Mouse (Mus musculus) lung, postnatal 0 days (tissue): ENCODE data around the gene Mblac2. TPM values are rescaled to one million over a fixed set of nuclear protein-coding genes. Genes with fewer than 3 reads are reported as not detected.

Source experiments
- ATAC-seq: fragments of 200-750 bp; cut with Nextera tagmentation; 2 replicates; pipeline ENCODE4 v1.8.0; 2017; ENCODE audit warnings: moderate library complexity
- DNase-seq: peaks from one replicate; pipeline ENCODE4 v3.0.0-alpha.2; 2016; ENCODE audit warnings: low spot score
- H3K27ac ChIP-seq: fragments of 300-500 bp; sonication (generic); 2 replicates; pipeline ENCODE4 v1.5.1; 2014; ENCODE audit warnings: antibody characterized with exemption, mild to moderate bottlenecking, low read length, mixed read lengths
- H3K27me3 ChIP-seq: fragments of 300-500 bp; sonication (generic); replicated peaks from 2 replicates; pipeline ENCODE4 v1.6.1; 2014; ENCODE audit warnings: low read length, mixed read lengths; ENCODE audit not compliant: insufficient read depth
- H3K36me3 ChIP-seq: fragments of 300-500 bp; sonication (generic); 2 replicates; pipeline ENCODE4 v1.6.1; 2014; ENCODE audit warnings: low read length, mixed read lengths; ENCODE audit not compliant: insufficient read depth
- H3K4me1 ChIP-seq: fragments of 300-500 bp; sonication (generic); 2 replicates; pipeline ENCODE4 v1.6.1; 2014; ENCODE audit warnings: antibody characterized with exemption, low read depth, low read length, mixed read lengths; ENCODE audit not compliant: insufficient read depth
- H3K4me2 ChIP-seq: fragments of 300-500 bp; sonication (generic); replicated peaks from 2 replicates; pipeline ENCODE4 v1.6.1; 2014; ENCODE audit warnings: low read depth, mild to moderate bottlenecking, low read length, moderate library complexity, mixed read lengths
- H3K4me3 ChIP-seq: fragments of 300-500 bp; sonication (generic); 2 replicates; pipeline ENCODE4 v1.5.1; 2014; ENCODE audit warnings: low read depth, low read length
- H3K9ac ChIP-seq: fragments of 300-500 bp; sonication (generic); replicated peaks from 2 replicates; pipeline ENCODE4 v1.6.1; 2014; ENCODE audit warnings: low read depth, mild to moderate bottlenecking
- H3K9me3 ChIP-seq: fragments of 300-500 bp; sonication (generic); 2 replicates; pipeline ENCODE4 v1.6.1; 2016; ENCODE audit warnings: low read length, mixed read lengths
- CTCF ChIP-seq: IDR thresholded peaks from 2 replicates; pipeline ENCODE4 v1.5.1; 2016; ENCODE audit warnings: antibody characterized with exemption, mild to moderate bottlenecking
- EP300 ChIP-seq: IDR thresholded peaks from 2 replicates; pipeline ENCODE4 v1.6.1; 2016; ENCODE audit warnings: antibody characterized with exemption, mild to moderate bottlenecking, control low read depth
- WGBS: fragments of 180-500 bp; shearing (Covaris S2); extraction: QIAGEN DNeasy Blood & Tissue Kit; methylation state at CpG from one replicate; pipeline ENCODE4 v1.1.7; 2014; 5-methylcytosine and 5-hydroxymethylcytosine counted together
- polyA plus RNA-seq: library from polyadenylated mRNA; unstranded; fragments of >200 nt; fragmentation: Nextera tagmentation; extraction: Ambion mirVana; gene quantifications from 2 replicates; pipeline ENCODE4 v1.2.1, GENCODE M21; 2015

Mblac2 gene
- 5.6 and 6.5 TPM in 2 replicates for polyA plus RNA-seq

GRCm38 (mm10) chr13:81710775-81711545 lies at the start of gene Mblac2, which contains the start of gene Polr3g:
Mblac2 (plus strand) TSS chr13:81711341.
Polr3g (minus strand) TSS chr13:81711013.
- DNase-seq = peak; percentile 94
- H3K27me3 ChIP-seq = no peaks in the 10 kb centered on the region
- peak; percentile 97 for ATAC-seq
- H3K36me3 ChIP-seq = no peaks in the 10 kb centered on the region
- H3K4me3 ChIP-seq = peak within 1 kb of the TSS; percentile 75
- peak within 1 kb of the TSS; percentile 46 for H3K9ac ChIP-seq
- under 1% methylated on average over 61 of the region's 61 CpGs for WGBS
- peak within 1 kb of the TSS; percentile 80 for H3K27ac ChIP-seq
- no peaks in the 10 kb centered on the region for H3K9me3 ChIP-seq
- H3K4me1 ChIP-seq = no peaks in the 10 kb centered on the region
- TF ChIP-seq EP300 = no peak
- peak; percentile 37; the same call in 1 of the 2 replicates for TF ChIP-seq CTCF
- H3K4me2 ChIP-seq = peak within 1 kb of the TSS; percentile 98

- H3K36me3 ChIP-seq = peaks cover 23% of the 10 kb centered on the region
- no peaks in the 10 kb centered on the region for H3K9me3 ChIP-seq
- WGBS = 72% methylated on average over 12 of the region's 12 CpGs
- H3K4me1 ChIP-seq = peaks cover 2% of the 10 kb centered on the region; the same call in 1 of the 2 replicates
- H3K27me3 ChIP-seq = no peaks in the 10 kb centered on the region
- H3K27ac ChIP-seq = no peak overlapping the region
- DNase-seq (no peak), ATAC-seq (no peak)
- H3K9ac ChIP-seq = no peak overlapping the region
- no peak overlapping the region for H3K4me3 ChIP-seq
- H3K4me2 ChIP-seq = no peak overlapping the region
- TF ChIP-seq EP300 = no peak
- TF ChIP-seq CTCF = no peak
Observed at GRCm38 (mm10) chr13:81663566-81664330, 47.4 kb upstream of the Mblac2 start.

GRCm38 (mm10) chr13:81664331-81664698 lies 46.8 kb upstream of the Mblac2 start:
- H3K27ac ChIP-seq = no peak overlapping the region
- TF ChIP-seq EP300 = no peak
- peaks cover 27% of the 10 kb centered on the region for H3K36me3 ChIP-seq
- ATAC-seq (peak; percentile 43; the same call in 1 of the 2 replicates), DNase-seq (no peak)
- no peaks in the 10 kb centered on the region for H3K9me3 ChIP-seq
- H3K27me3 ChIP-seq = no peaks in the 10 kb centered on the region
- H3K4me1 ChIP-seq = no peaks in the 10 kb centered on the region
- no peak overlapping the region for H3K4me2 ChIP-seq
- H3K4me3 ChIP-seq = no peak overlapping the region
- WGBS = 81% methylated on average over 5 of the region's 5 CpGs
- H3K9ac ChIP-seq = no peak overlapping the region

- ATAC-seq (no peak), DNase-seq (no peak)
- H3K9ac ChIP-seq = no peak overlapping the region
- no peaks in the 10 kb centered on the region for H3K27me3 ChIP-seq
- H3K4me2 ChIP-seq = no peak overlapping the region
- H3K4me1 ChIP-seq = no peaks in the 10 kb centered on the region
- no peak overlapping the region for H3K27ac ChIP-seq
- TF ChIP-seq CTCF (no peak), EP300 (no peak)
- H3K9me3 ChIP-seq = no peaks in the 10 kb centered on the region
- 88% methylated on average over 5 of the region's 5 CpGs for WGBS
- no peak overlapping the region for H3K4me3 ChIP-seq
- peaks cover 37% of the 10 kb centered on the region for H3K36me3 ChIP-seq
Observed at GRCm38 (mm10) chr13:81667713-81668112, 43.4 kb upstream of the Mblac2 start.

GRCm38 (mm10) chr13:81675333-81675732 lies 35.8 kb upstream of the Mblac2 start:
- ATAC-seq (no peak), DNase-seq (no peak)
- TF ChIP-seq CTCF = no peak
- Histone ChIP-seq H3K4me1 (no peaks in the 10 kb centered on the region), H3K4me3 (no peak overlapping the region), H3K36me3 (peaks cover 4% of the 10 kb centered on the region; the same call in 1 of the 2 replicates), H3K9ac (no peak overlapping the region), H3K27me3 (no peaks in the 10 kb centered on the region), H3K4me2 (no peak overlapping the region), H3K27ac (no peak overlapping the region), H3K9me3 (no peaks in the 10 kb centered on the region)
- 72% methylated on average over 8 of the region's 8 CpGs for WGBS

- DNase-seq = no peak
- no peak overlapping the region for H3K4me3 ChIP-seq
- no peaks in the 10 kb centered on the region for H3K4me1 ChIP-seq
- H3K27ac ChIP-seq = no peak overlapping the region
- H3K36me3 ChIP-seq = no peaks in the 10 kb centered on the region
- no peak overlapping the region for H3K9ac ChIP-seq
- ATAC-seq = no peak
- no peaks in the 10 kb centered on the region for H3K9me3 ChIP-seq
- no peaks in the 10 kb centered on the region for H3K27me3 ChIP-seq
- WGBS = 75% methylated on average over 3 of the region's 3 CpGs
- no peak overlapping the region for H3K4me2 ChIP-seq
- TF ChIP-seq EP300 (no peak), CTCF (no peak)
Observed at GRCm38 (mm10) chr13:81683107-81683506, 28.0 kb upstream of the Mblac2 start.
